Mouse (Mus musculus): Measurements from ENCODE around the gene Tmem229b.
"Not testable (repeated sequence)": the region's sequence is repeated elsewhere in the genome, so short reads cannot be mapped to it uniquely, and the experiment has no call there.

Tmem229b gene

GRCm38 (mm10) chr12:79006076-79006475 is 1.4 kb downstream of the Tmem229b start:
- no peak for DNase-seq (ENCODE audit: low spot score)

GRCm38 (mm10) chr12:79005456-79005855 is 2.0 kb downstream of the Tmem229b start:
- DNase-seq (ENCODE audit: low spot score) = no peak

- DNase-seq (ENCODE audit: low spot score) = no peak
These were observed 4.4 kb downstream of the Tmem229b start for GRCm38 (mm10) chr12:79002978-79003377.

GRCm38 (mm10) chr12:79002406-79002805 is 5.0 kb downstream of the Tmem229b start:
- DNase-seq (ENCODE audit: low spot score) = no peak

GRCm38 (mm10) chr12:78996711-78997110 is 10.7 kb downstream of the Tmem229b start:
- no peak for DNase-seq (ENCODE audit: low spot score)

- DNase-seq (ENCODE audit: low spot score) = no peak
These were observed 11.2 kb downstream of the Tmem229b start for GRCm38 (mm10) chr12:78996271-78996670.

GRCm38 (mm10) chr12:78987581-78988081 is 19.8 kb downstream of the Tmem229b start:
- DNase-seq (ENCODE audit: low spot score) = no peak

- DNase-seq (ENCODE audit: low spot score) = no peak
These were observed 23.4 kb downstream of the Tmem229b start for GRCm38 (mm10) chr12:78984035-78984432.

- DNase-seq (ENCODE audit: low spot score) = no peak
These were observed 24.0 kb downstream of the Tmem229b start for GRCm38 (mm10) chr12:78983296-78984034.

- DNase-seq (ENCODE audit: low spot score) = no peak
These were observed 25.2 kb downstream of the Tmem229b start for GRCm38 (mm10) chr12:78981938-78982825.

- DNase-seq (ENCODE audit: low spot score) = no peak
These were observed 26.3 kb downstream of the Tmem229b start for GRCm38 (mm10) chr12:78981131-78981530.

GRCm38 (mm10) chr12:78980683-78981091 is 26.7 kb downstream of the Tmem229b start:
- no peak for DNase-seq (ENCODE audit: low spot score)

- DNase-seq (ENCODE audit: low spot score) = no peak
These were observed 29.9 kb downstream of the Tmem229b start for GRCm38 (mm10) chr12:78977552-78977951.

- no peak for DNase-seq (ENCODE audit: low spot score)
These were observed 30.3 kb downstream of the Tmem229b start for GRCm38 (mm10) chr12:78977078-78977477.

GRCm38 (mm10) chr12:78975836-78976235 is 31.6 kb downstream of the Tmem229b start:
- DNase-seq (ENCODE audit: low spot score) = no peak

- DNase-seq (ENCODE audit: low spot score) = no peak
These were observed 32.7 kb downstream of the Tmem229b start for GRCm38 (mm10) chr12:78974767-78975166.

- no peak for DNase-seq (ENCODE audit: low spot score)
These were observed 33.6 kb downstream of the Tmem229b start for GRCm38 (mm10) chr12:78973779-78974178.

- no peak for DNase-seq (ENCODE audit: low spot score)
These were observed 35.8 kb downstream of the Tmem229b start for GRCm38 (mm10) chr12:78971649-78972048.

GRCm38 (mm10) chr12:78970725-78971124 is 36.7 kb downstream of the Tmem229b start:
- DNase-seq (ENCODE audit: low spot score) = no peak

GRCm38 (mm10) chr12:78964496-78964895 is 42.9 kb downstream of the Tmem229b start:
- DNase-seq (ENCODE audit: low spot score) = not testable (repeated sequence)

GRCm38 (mm10) chr12:78956405-78956804 is 51.0 kb downstream of the Tmem229b start:
- DNase-seq (ENCODE audit: low spot score) = no peak

GRCm38 (mm10) chr12:78952484-78952883 is 54.9 kb downstream of the Tmem229b start:
- no peak for DNase-seq (ENCODE audit: low spot score)

- no peak for DNase-seq (ENCODE audit: low spot score)
These were observed 55.4 kb downstream of the Tmem229b start for GRCm38 (mm10) chr12:78952053-78952452.

All from urinary bladder, postnatal 10 days (tissue).